Mouse (Mus musculus): ENCODE results near the gene Sigmar1.
"Not testable (repeated sequence)": the region's sequence is repeated elsewhere in the genome, so short reads cannot be mapped to it uniquely, and the experiment has no call there.

Gene Sigmar1

GRCm38 (mm10) chr4:41755338-41756305, at the start of gene Sigmar1:
Sigmar1 (minus strand) TSS chr4:41756157.
- DNase-seq (ENCODE audit: low spot score): peak; percentile 88

DNA sequence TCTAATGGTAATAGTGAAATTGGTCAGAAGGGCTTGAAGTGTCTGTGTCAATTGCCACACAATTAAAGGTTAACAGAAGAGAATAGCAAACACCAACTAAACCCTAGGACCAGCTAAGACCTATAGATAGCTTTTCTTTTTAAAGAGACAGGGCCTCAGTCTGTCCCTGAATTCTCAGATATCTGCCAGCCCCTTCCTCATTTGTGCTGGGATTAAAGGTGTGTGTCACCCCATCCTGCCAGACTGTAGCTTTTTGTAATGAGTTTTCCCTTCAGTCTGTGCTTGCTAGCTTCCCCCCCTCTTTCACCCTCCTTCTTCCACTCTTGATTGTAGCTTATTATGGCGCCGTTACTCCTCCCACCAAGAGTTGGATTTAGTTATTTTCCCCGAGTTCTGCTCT, 27.2 kb upstream of the Sigmar1 start:
- DNase-seq (ENCODE audit: low spot score): not testable (repeated sequence)

GRCm38 (mm10) chr4:41782711-41783110, 26.8 kb upstream of the Sigmar1 start:
- not testable (repeated sequence) for DNase-seq (ENCODE audit: low spot score)

GRCm38 (mm10) chr4:41781748-41782485, 26.0 kb upstream of the Sigmar1 start:
- not testable (repeated sequence) for DNase-seq (ENCODE audit: low spot score)

- not testable (repeated sequence) for DNase-seq (ENCODE audit: low spot score)
These were observed 25.3 kb upstream of the Sigmar1 start for GRCm38 (mm10) chr4:41781271-41781670.

GRCm38 (mm10) chr4:41775840-41776239, 19.9 kb upstream of the Sigmar1 start:
- not testable (repeated sequence) for DNase-seq (ENCODE audit: low spot score)

DNA sequence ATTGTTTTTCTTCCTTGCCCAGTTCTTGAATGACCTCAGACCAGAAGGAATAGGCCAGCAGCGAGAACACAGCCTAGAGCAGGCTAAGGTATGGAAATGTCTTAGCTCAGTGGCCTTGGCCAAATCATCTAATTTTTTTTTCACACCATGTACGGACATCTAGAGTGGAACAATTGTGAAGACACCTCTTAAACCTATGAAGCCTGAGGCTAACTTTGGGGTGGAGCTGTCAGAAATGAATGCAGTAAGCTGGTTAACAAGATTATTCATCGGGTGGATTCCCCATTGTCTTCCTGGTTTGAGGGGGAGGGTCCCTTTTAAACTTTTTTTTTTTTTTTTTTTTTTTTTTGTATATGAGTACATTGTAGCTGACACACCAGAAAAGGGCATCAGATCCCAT, 18.5 kb upstream of the Sigmar1 start:
- DNase-seq (ENCODE audit: low spot score): not testable (repeated sequence)

GRCm38 (mm10) chr4:41774002-41774401, 18.0 kb upstream of the Sigmar1 start, which contains the start of gene Ccl27a:
Ccl27a (minus strand) TSS chr4:41774247.
- peak; percentile 92 for DNase-seq (ENCODE audit: low spot score)

DNA sequence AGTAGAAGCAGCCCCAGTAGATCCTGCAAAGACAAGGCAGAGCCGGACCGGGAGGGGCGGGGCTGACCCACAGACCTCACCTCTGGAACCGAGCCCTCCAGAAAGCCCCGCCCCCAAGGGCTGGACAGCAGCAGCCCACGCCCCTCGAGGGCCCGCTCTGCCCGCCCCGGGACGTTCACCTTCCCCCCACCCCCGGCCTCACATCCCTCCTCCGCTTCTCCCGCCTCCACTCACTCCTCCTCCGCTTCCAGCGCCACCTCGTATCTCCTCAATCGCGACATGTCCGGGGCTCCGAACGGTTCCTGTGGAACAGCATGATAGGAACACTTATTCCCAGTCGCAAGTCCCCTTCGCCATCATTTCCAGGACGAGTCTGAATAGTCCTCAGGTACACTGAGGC, 17.5 kb upstream of the Sigmar1 start:
- peak; percentile 65 for DNase-seq (ENCODE audit: low spot score)

- not testable (repeated sequence) for DNase-seq (ENCODE audit: low spot score)
These were observed 17.0 kb upstream of the Sigmar1 start for GRCm38 (mm10) chr4:41772946-41773345.

DNA sequence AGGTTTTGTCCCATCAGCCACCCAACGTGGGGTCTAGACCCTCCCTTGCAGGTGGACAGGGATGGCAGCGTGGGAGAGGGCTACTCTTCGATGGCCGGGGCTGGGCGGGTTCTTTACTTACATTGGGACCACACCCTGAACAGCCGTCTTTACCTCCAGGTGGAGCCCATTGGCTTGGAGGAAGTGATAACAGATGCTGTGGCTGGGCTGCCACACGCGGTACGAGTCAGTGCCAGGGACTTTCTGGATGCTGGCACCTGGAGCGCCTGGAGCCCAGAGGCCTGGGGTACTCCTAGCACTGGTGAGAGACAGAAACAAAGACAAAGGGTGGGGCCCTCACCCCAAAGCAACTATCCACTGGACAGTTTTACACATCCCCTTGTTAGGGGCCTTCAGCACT, 11.3 kb upstream of the Sigmar1 start:
- DNase-seq (ENCODE audit: low spot score): not testable (repeated sequence)

DNA sequence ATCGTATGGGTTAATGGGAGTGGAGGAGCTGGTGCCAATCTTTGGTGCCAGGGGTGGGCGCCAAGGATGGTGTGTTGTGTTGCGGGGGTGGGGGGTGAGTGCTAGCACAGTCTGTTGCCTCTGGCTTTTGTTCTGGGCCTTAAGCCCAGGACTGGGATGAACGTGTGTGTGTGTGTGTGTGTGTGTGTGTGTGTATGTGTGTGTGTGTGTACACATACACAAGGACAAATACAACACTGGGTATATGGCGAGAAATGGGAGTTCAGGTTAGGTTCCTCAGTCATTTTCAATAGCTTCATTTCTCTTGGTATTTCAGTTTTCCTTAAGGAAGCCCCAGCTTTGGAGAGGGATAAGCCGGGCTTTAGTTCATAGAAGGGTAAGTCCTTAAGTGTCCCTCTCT, 7.2 kb upstream of the Sigmar1 start:
- DNase-seq (ENCODE audit: low spot score): not testable (repeated sequence)

- peak; percentile 56 for DNase-seq (ENCODE audit: low spot score)
These were observed 6.7 kb upstream of the Sigmar1 start for GRCm38 (mm10) chr4:41762688-41763114.

GRCm38 (mm10) chr4:41762099-41762687, 6.2 kb upstream of the Sigmar1 start:
- peak; percentile 79 for DNase-seq (ENCODE audit: low spot score)

- no peak for DNase-seq (ENCODE audit: low spot score)
These were observed 5.7 kb upstream of the Sigmar1 start for GRCm38 (mm10) chr4:41761680-41762079.

DNA sequence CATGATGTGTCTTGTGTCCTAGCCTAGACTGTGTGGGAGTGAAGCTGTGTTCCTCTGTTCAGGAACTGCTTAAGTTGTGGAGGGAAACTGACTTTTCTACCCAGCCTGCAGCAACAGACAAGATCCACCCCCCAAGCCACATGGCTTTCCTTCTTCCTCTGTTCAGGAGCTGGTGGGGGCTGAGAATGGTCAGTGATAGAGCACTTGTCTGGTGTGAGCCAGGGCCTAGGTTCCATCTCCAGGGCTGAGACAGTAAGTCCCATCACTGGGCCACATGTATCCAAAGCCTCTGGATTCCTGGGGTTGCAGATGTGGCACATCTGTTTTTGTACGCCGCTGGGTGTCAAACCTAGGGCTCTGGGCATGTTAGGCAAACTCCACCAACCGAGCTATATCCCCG, 5.0 kb upstream of the Sigmar1 start:
- no peak for DNase-seq (ENCODE audit: low spot score)

DNA sequence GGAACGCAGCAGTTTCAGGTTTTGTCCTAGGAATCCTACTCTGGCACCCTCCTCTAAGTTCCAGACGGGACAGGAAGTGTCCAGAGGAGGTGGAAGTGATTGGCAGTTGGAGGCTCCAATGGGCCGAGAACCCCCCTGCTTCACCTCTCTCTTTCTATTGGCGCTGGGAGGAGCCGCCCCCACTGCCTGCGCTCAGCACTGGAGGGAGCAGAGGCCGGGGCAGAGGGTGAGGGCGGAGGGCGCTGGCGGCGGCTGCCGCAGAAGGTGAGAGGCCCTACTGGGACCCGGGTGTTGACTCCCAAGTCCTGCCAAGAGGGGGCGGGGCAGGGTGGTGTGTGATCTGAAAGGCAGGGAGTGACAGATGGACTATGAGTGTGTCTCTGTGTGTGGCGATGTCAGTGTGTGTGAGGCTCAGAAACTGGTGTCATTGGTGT, 4.3 kb upstream of the Sigmar1 start:
- DNase-seq (ENCODE audit: low spot score): peak; percentile 93

GRCm38 (mm10) chr4:41759656-41760287, 3.8 kb upstream of the Sigmar1 start:
- DNase-seq (ENCODE audit: low spot score): no peak

DNA sequence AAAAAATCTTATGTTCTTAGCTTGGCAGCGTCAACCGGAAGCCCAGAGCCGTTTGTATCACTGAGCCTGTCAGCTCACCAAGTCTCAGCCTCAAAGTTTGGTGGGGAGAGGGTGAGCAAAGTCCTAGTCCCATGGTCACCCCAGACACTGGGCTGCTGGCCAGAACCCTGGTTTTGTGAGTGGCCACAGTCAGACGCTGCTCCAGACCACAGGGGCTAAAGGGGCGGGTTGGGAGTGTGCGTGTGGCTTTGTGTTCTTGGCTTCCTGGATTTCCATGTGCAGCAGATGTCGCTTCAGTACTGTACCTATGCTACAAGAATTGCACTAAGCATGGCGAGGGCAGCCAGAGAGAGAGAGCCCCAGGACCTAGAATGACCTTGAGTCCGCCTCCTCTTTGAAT, 3.2 kb upstream of the Sigmar1 start:
- DNase-seq (ENCODE audit: low spot score): no peak

- DNase-seq (ENCODE audit: low spot score): no peak
These were observed 2.7 kb upstream of the Sigmar1 start for GRCm38 (mm10) chr4:41758701-41759100.

DNA sequence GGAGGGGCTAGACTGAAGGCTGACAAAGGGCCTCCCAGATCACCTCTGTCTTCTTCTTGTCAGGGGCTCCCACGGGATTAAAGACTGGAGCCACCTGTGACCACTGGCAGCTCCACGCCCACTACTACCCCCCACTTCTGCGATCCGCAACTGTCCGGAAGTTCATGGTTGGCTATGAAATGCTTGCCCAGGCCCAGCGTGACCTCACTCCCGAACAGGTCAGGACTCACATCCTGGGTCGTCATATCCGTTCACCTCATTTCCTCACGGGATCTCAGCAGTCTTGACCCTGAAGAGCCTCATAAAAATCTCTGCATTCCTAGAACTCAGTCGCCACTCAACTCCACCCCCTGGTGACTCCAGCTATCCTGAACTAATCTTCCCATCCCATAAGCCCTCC, 2.1 kb upstream of the Sigmar1 start:
- DNase-seq (ENCODE audit: low spot score): no peak

DNA sequence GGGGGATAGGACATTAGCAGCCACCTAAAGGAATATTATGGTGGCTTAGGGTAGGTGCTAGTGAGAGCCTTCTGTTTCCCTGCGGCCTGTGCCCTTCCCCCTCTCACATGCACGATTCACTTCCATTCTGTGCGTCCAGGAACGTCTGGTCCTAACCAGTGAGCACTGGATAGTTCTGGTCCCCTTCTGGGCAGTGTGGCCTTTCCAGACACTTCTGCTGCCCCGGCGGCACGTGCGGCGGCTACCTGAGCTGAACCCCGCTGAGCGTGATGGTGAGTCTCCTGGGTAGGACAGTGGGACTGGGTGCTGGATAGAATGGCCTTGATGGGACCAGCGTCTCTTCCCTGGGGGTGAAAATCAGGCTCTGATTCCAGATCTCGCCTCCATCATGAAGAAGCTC, 1.4 kb upstream of the Sigmar1 start:
- DNase-seq (ENCODE audit: low spot score): no peak

Measured in embryo, embryonic 10 days (tissue).